Mouse (Mus musculus): Measurements from ENCODE around the gene Tmem183a.
A peak's percentile ranks its signal among the peaks of the same experiment; 100 is the strongest.

DNA sequence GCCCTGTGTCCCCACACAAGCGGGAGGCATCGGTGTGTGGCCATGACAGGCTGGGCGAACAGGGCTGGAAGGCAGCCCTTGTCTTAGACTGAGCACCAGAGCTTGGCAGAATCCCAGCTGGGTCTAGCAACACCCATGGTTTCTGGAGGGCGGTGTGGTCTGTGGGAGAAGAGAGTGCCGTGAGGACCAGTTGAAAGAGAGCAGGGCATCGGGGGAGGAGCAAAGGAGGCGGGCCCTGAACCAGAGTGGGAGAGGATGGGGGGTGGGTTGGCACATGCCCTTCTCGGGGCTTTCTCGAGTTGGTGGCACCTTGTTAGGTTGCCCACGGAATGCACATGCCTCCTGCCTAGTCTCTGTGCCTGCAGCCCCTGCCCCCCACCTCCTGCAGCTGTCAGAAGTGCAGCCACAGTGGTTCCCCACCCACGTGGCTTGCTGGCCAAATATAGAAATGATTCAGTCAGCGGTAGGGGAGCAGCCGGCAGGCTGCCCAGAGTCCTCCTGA lies 29.0 kb downstream of the Tmem183a start, which contains the start of gene Ppfia4:
- peak; percentile 96 for TF ChIP-seq TCF3 (IDR thresholded peaks at IDR 0.05; ENCODE audit: insufficient read length, low read depth)
- peak; percentile 73 for TF ChIP-seq POLR2A (IDR thresholded peaks at IDR 0.05; ENCODE audit: insufficient read length, low read depth)
- TF ChIP-seq MAX (IDR thresholded peaks at IDR 0.05; ENCODE audit: low read depth): no peak
- no peak for TF ChIP-seq POLR2AphosphoS2 (IDR thresholded peaks at IDR 0.05; ENCODE audit: insufficient read length, low read depth)
- no peak for TF ChIP-seq REST (IDR thresholded peaks at IDR 0.05; ENCODE audit: insufficient read depth, insufficient read length)
- TF ChIP-seq E2F4 (IDR thresholded peaks at IDR 0.05; ENCODE audit: insufficient read depth): no peak
- TF ChIP-seq CEBPB (IDR thresholded peaks at IDR 0.05; ENCODE audit: insufficient read depth, poor library complexity, severe bottlenecking): no peak
- peak; percentile 80 for TF ChIP-seq USF1 (IDR thresholded peaks at IDR 0.05; ENCODE audit: low read depth)
- peak; percentile 93 for TF ChIP-seq TCF12 (IDR thresholded peaks at IDR 0.05; ENCODE audit: insufficient read depth, poor library complexity, severe bottlenecking)
- TF ChIP-seq SRF (IDR thresholded peaks at IDR 0.05; ENCODE audit: control insufficient read depth, insufficient read length, low read depth): peak; percentile 96
- TF ChIP-seq MYOD1 (IDR thresholded peaks at IDR 0.05; ENCODE audit: control insufficient read depth in 1 of 3, insufficient read length in 2 of 3, low read depth in 2 of 3): peak; percentile 75 to 99 (median 97)
